Mouse (Mus musculus) lung, adult 2 months (tissue): Measurements from ENCODE around the gene Chm. TPM values are rescaled to one million over a fixed set of nuclear protein-coding genes. Genes with fewer than 3 reads are reported as not detected.

Source experiments
- DNase-seq: peaks from one replicate; pipeline ENCODE4 v3.0.0; 2022
- H3K4me1 ChIP-seq: fragments of 200-500 bp; 2 replicates; pipeline ENCODE4 v1.6.1; 2011; ENCODE audit warnings: low read length; ENCODE audit not compliant: control insufficient read depth, insufficient read depth
- H3K4me3 ChIP-seq: fragments of 200-500 bp; replicated peaks from 2 replicates; pipeline ENCODE3; 2011; ENCODE audit warnings: low read depth, mild to moderate bottlenecking, control low read depth, low read length; ENCODE audit errors: extremely low read depth
- CTCF ChIP-seq: fragments of 200-500 bp; IDR thresholded peaks from 2 replicates; pipeline ENCODE4 v1.5.1; 2011; ENCODE audit warnings: mild to moderate bottlenecking, low read length, control low read depth; ENCODE audit not compliant: insufficient read depth
- POLR2A ChIP-seq: fragments of 200-500 bp; IDR thresholded peaks from 2 replicates; pipeline ENCODE4 v1.6.1; 2011; ENCODE audit warnings: low read depth, mild to moderate bottlenecking, control low read depth, low read length, borderline replicate concordance; ENCODE audit errors: extremely low read depth
- whole genome bisulfite sequencing: fragments of 180-500 bp; shearing (Covaris S2); methylation state at CpG from one replicate; pipeline ENCODE4 v1.1.7; 2018; 5-methylcytosine and 5-hydroxymethylcytosine counted together
- polyA plus RNA-seq: library from polyadenylated mRNA; depleted of rRNA; stranded (reverse); fragments of >200 nt; gene quantifications from 2 replicates; pipeline ENCODE4 v1.2.3, GENCODE M21; 2012; rRNA removed

Gene Chm
- polyA plus RNA-seq, 1 experiment: 2.0 TPM

DNA sequence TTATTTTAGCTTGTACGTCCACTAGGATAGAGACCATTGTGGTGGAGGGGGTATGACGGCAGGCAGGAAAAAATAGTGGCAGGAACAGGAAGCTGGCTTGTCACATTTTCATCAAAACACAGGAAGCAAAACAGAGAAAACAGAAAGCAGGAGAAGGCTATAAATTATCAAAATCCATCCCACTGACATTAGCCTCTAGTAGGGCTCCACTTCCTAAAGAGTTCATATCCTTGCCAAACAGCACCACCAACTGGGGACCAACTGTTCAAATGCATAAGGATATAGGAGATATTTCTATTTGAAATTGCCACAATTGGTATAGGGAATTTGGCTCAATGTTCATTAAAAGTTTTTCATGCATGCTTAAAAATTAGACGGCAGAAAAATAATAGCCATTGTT is 181.7 kb downstream of the Chm start:
- TF ChIP-seq CTCF (no peak), POLR2A (no peak)
- H3K4me1 ChIP-seq: no peaks in the 10 kb centered on the region
- H3K4me3 ChIP-seq: no peak overlapping the region
- 63% methylated on average over 3 of the region's 3 CpGs for WGBS
- DNase-seq: no peak

DNA sequence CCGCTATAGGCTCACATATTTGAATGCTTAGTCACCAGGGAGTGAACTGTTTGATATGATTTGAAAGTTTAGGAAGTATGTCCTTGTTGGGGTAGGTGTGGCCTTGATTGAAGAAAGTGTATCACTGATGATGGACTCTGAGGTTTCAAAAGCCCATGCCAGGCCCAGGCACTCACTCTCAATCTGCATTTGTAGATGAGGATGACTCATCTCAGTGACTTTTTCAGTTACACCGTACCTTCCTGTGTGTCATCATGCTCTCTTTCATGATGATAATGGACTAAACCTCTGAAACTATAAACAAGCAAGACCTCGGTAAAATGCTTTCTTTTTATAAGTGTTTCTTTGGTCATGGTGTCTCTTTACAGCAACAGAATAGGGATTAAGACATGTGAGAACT is 183.1 kb downstream of the Chm start:
- TF ChIP-seq CTCF: no peak
- no peak for TF ChIP-seq POLR2A
- no peak for DNase-seq
- Histone ChIP-seq H3K4me3 (no peak overlapping the region), H3K4me1 (no peaks in the 10 kb centered on the region)
- 59% methylated on average over 3 of the region's 3 CpGs for WGBS

Other genes starting within 250 kb of the Chm start
- gene Dach2, start 112.0 kb upstream of the Chm start, polyA plus RNA-seq: 0.03 TPM in 1 of 2 replicates, not detected in the other